Mouse (Mus musculus): ENCODE results near the gene Olfr195.

GRCm38 (mm10) chr16:59120969-59121368 lies 25.9 kb upstream of the Olfr195 start, which contains the start of gene Olfr194:
- TF ChIP-seq CTCF (IDR thresholded peaks at IDR 0.05; ENCODE audit: borderline replicate concordance, insufficient read depth, low read length) (no peak), POLR2A (IDR thresholded peaks at IDR 0.05; ENCODE audit: low read depth, low read length) (no peak)
